ENCODE assay signal across 8 mouse cellular contexts in genomic region chr10:89256762-89257456, GRCm38 (mm10).
DNase-seq lines count a peak whose midpoint lies in the region; TF ChIP-seq lines count a peak whose summit lies in the region.

No protein-coding gene starts in this region.

- intact Hi-C loops in gastrocnemius, adult 2 months (cut with DNase I), result no loop called here
- intact Hi-C loops in left cerebral cortex, postnatal 10 days (cut with DNase I), result no loop called here
- intact Hi-C loops in gastrocnemius, postnatal 14 days (cut with DNase I; ENCODE audit: low total_unique reads), result no loop called here

- H3K4me3 ChIP-seq in gastrocnemius, adult 2 months, result peak overlapping the region; percentile 19

- no peak for DNase-seq in gastrocnemius, adult 2 months
- no peak for DNase-seq in gastrocnemius, adult 18-20 months (ENCODE audit: low spot score)
- peak; percentile 4 for DNase-seq in cerebellum, adult 9-11 months
- peak; percentile 9 to 60 for DNase-seq in frontal cortex, adult 2 months (ENCODE audit: extremely low spot score in 1 of 2, low spot score in 1 of 2)
- DNase-seq in left cerebral cortex, postnatal 10 days (ENCODE audit: extremely low spot score in 1 of 2, low spot score in 2 of 2), result peak; percentile 16 to 25
- DNase-seq in retina, embryonic 14.5 days (ENCODE audit: low spot score), result peak; percentile 43
- DNase-seq in gastrocnemius, postnatal 14 days, result no peak
- no peak for DNase-seq in spleen, postnatal 10 days (ENCODE audit: low spot score in 2 of 2)

- TF ChIP-seq CTCF in gastrocnemius, adult 2 months (IDR thresholded peaks at IDR 0.05), result no peak

- H3K27ac ChIP-seq in gastrocnemius, adult 2 months, result no peak overlapping the region

Comparison
In these comparisons a context has a peak if more than half of its experiments do, and no peak if none do; other contexts are left out.
1. DNase-seq: peak in cerebellum, adult 9-11 months (single experiment), frontal cortex, adult 2 months (2 of 2), left cerebral cortex, postnatal 10 days (2 of 2) and retina, embryonic 14.5 days (single experiment); none in gastrocnemius, adult 2 months (single experiment), gastrocnemius, adult 18-20 months (single experiment), gastrocnemius, postnatal 14 days (single experiment) and spleen, postnatal 10 days (0 of 2).